Mouse (Mus musculus): ENCODE measurements around the gene Hspd1. TPM values are rescaled to one million over a fixed set of nuclear protein-coding genes. Genes with fewer than 3 reads are reported as not detected.
"Not testable (repeated sequence)": the region's sequence is repeated elsewhere in the genome, so short reads cannot be mapped to it uniquely, and the experiment has no call there.

Gene Hspd1
- polyA plus RNA-seq, 1 experiment from 2014 or later = 475 TPM

DNA sequence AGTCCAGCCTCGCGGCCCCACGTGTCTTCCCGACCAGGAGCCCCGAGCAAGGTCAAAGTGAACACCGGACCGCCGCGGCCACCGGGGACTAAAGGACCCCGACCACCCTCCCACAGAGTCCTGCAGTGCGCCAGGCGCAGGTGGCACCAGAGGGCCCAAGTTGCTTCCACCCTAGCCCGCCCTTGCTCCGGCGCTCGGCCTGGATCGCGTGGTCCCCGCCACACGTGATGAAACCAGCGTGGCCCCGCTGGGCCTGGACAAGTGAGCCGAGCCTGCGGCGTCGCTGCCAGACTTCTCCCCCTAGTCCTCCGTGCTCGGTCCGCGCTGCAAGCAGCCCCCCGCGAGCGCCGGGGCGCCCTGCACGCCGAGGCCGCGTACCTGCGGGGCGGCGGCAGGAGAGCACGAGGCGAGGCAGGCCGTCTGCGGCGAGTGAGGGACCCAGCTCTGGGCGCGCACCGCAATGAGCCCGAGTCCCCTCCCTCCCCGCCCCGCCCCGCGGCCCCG, 590 bp downstream of the Hspd1 start:
- in situ Hi-C loops (cut with MboI; ENCODE audit: low pct_unique_long_range_greater_than_20kb) = loop anchor here (25.0 kb wide), 1 partner anchor 300 kb away; no protein-coding TSS in a partner anchor
- POLR2A ChIA-PET = interaction anchor here (0.7 kb wide), 1 partner anchor 44 kb away, joined by 3 read pairs; the partner anchor contains the start of gene Mob4
- TF ChIP-seq CTCF (IDR thresholded peaks at IDR 0.05) = no peak
- H3K27me3 ChIP-seq = no peaks in the 10 kb centered on the region
- DNase-seq (ENCODE audit: low read depth, low spot score) (no peak), ATAC-seq (peak; percentile 55)
- CTCF ChIA-PET = no interaction called here

DNA sequence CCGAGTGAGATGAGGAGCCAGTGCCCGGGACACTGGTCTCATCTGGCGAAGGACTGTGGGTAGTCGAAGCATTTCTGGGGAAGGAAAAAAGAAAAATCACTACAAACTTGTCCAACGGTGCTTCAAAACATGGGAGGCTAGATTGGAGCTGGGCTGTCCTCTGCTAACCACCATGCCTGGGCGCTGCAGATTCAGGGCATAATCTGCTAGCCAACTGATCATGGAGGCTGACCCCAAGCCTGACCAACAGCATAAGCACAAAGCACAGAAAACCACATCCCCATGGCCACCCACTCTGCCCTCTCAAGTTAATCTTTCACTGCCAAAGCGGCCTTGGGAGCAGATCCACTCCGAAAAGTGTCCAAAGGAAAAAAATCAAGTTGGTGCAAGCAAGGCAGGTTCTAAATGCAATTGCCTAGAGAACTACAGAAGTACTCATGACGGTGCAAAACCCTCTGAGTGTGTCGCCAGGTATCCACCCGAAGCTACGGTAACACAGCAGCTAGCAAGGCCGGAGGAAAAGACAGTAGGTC, 1.1 kb downstream of the Hspd1 start:
- TF ChIP-seq CTCF (IDR thresholded peaks at IDR 0.05) = no peak
- in situ Hi-C loops (cut with MboI; ENCODE audit: low pct_unique_long_range_greater_than_20kb) = loop anchor here (25.0 kb wide), 1 partner anchor 300 kb away; no protein-coding TSS in a partner anchor
- ATAC-seq (peak; percentile 9), DNase-seq (ENCODE audit: low read depth, low spot score) (no peak)
- ChIA-PET POLR2A (no interaction called here), CTCF (no interaction called here)
- no peaks in the 10 kb centered on the region for H3K27me3 ChIP-seq

DNA sequence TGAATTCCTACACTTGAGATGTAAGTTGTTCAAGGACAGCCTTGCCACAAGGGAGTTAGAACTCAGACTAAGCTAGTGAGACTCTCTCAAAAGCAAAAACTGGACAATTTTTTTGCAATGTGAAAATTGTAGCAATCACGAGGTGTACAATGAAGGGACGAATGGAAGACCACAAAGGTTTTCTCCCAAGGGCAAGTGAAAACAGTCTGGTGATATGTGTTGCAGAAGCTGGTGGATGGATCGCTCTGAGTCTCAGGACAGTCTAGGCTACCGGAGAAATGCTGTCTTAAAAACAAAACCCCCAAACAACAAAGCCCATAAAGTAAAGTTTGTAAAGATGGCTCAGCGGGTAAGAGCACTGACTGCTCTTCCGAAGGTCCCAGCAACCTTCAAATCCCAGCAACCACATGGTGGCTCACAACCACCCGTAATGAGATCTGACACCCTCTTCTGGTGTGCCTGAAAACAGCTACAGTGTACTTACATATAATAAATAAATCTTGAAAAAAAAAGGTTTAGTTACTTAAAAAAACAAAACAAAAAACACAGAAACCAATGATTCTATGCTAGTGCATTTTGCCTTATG, 2.2 kb downstream of the Hspd1 start:
- POLR2A ChIA-PET = interaction anchor here (0.7 to 1.3 kb wide), 3 partner anchors 9 to 45 kb away, joined by 4 to 5 read pairs (median 4); partner anchors contain the start of gene Mob4
- DNase-seq (ENCODE audit: low read depth, low spot score) = no peak
- no peak for TF ChIP-seq CTCF (IDR thresholded peaks at IDR 0.05)
- CTCF ChIA-PET = interaction anchor here (0.8 to 1.6 kb wide), 4 partner anchors 9 to 296 kb away, joined by 3 to 5 read pairs (median 3); no protein-coding TSS in a partner anchor
- H3K27me3 ChIP-seq = no peaks in the 10 kb centered on the region
- in situ Hi-C loops (cut with MboI; ENCODE audit: low pct_unique_long_range_greater_than_20kb) = loop anchor here (25.0 kb wide), 1 partner anchor 301 kb away; no protein-coding TSS in a partner anchor
- no peak for ATAC-seq

GRCm38 (mm10) chr1:55082106-55082505, 5.9 kb downstream of the Hspd1 start:
- POLR2A ChIA-PET = no interaction called here
- no peak for TF ChIP-seq CTCF (IDR thresholded peaks at IDR 0.05)
- CTCF ChIA-PET = interaction anchor here (0.9 to 1.2 kb wide), 2 partner anchors 11 to 12 kb away, joined by 3 to 4 read pairs; no protein-coding TSS in a partner anchor
- ATAC-seq (no peak), DNase-seq (ENCODE audit: low read depth, low spot score) (no peak)
- in situ Hi-C loops (cut with MboI; ENCODE audit: low pct_unique_long_range_greater_than_20kb) = loop anchor here (25.0 kb wide), 1 partner anchor 305 kb away; no protein-coding TSS in a partner anchor
- no peaks in the 10 kb centered on the region for H3K27me3 ChIP-seq

DNA sequence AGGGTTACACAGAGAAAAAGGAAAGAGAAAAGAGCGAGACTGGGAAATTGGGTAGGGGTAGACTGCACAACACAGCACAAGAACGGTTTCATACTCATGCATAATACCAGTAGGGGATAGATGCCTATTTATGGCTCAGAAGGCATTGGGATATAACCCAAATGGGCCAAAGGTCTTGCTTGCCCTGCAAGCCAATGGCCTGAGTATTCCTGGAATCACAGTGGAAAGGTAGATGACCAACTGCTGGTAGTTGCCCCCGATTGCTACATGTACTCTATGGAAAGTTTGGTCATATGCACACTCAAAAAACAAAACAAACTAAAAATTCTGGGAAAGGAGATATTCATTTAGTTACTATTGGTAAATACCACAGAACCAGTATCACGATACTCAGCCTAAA, 8.4 kb downstream of the Hspd1 start:
- ATAC-seq = no peak
- POLR2A ChIA-PET = no interaction called here
- CTCF ChIA-PET = interaction anchor here (0.6 to 0.8 kb wide), 2 partner anchors 9 to 160 kb away, joined by 3 read pairs; no protein-coding TSS in a partner anchor
- no peaks in the 10 kb centered on the region for H3K27me3 ChIP-seq
- DNase-seq (ENCODE audit: low read depth, low spot score) = no peak
- no peak for TF ChIP-seq CTCF (IDR thresholded peaks at IDR 0.05)
- in situ Hi-C loops (cut with MboI; ENCODE audit: low pct_unique_long_range_greater_than_20kb) = loop anchor here (25.0 kb wide), 1 partner anchor 308 kb away; no protein-coding TSS in a partner anchor

GRCm38 (mm10) chr1:55076849-55077516, 11.1 kb downstream of the Hspd1 start:
- no peak for TF ChIP-seq CTCF (IDR thresholded peaks at IDR 0.05)
- no peaks in the 10 kb centered on the region for H3K27me3 ChIP-seq
- ChIA-PET CTCF (interaction anchor here (1.2 to 1.6 kb wide), 2 partner anchors 9 kb away, joined by 5 to 6 read pairs; no protein-coding TSS in a partner anchor), POLR2A (interaction anchor here (0.7 to 1.4 kb wide), 3 partner anchors 9 to 249 kb away, joined by 3 to 6 read pairs (median 5); no protein-coding TSS in a partner anchor)
- ATAC-seq (no peak), DNase-seq (ENCODE audit: low read depth, low spot score) (no peak)
- in situ Hi-C loops (cut with MboI; ENCODE audit: low pct_unique_long_range_greater_than_20kb) = loop anchor here (25.0 kb wide), 1 partner anchor 310 kb away; no protein-coding TSS in a partner anchor

- ATAC-seq (peak; percentile 29), DNase-seq (ENCODE audit: low read depth, low spot score) (peak; percentile 50)
- POLR2A ChIA-PET = interaction anchor here (0.6 to 1.4 kb wide), 4 partner anchors 9 to 248 kb away, joined by 3 to 6 read pairs (median 4); no protein-coding TSS in a partner anchor
- in situ Hi-C loops (cut with MboI; ENCODE audit: low pct_unique_long_range_greater_than_20kb) = loop anchor here (25.0 kb wide), 1 partner anchor 311 kb away; no protein-coding TSS in a partner anchor
- no peak for TF ChIP-seq CTCF (IDR thresholded peaks at IDR 0.05)
- H3K27me3 ChIP-seq = no peaks in the 10 kb centered on the region
- CTCF ChIA-PET = interaction anchor here (1.2 to 1.6 kb wide), 2 partner anchors 8 to 9 kb away, joined by 5 to 6 read pairs; no protein-coding TSS in a partner anchor
Observed at GRCm38 (mm10) chr1:55076395-55076743, 11.7 kb downstream of the Hspd1 start.

DNA sequence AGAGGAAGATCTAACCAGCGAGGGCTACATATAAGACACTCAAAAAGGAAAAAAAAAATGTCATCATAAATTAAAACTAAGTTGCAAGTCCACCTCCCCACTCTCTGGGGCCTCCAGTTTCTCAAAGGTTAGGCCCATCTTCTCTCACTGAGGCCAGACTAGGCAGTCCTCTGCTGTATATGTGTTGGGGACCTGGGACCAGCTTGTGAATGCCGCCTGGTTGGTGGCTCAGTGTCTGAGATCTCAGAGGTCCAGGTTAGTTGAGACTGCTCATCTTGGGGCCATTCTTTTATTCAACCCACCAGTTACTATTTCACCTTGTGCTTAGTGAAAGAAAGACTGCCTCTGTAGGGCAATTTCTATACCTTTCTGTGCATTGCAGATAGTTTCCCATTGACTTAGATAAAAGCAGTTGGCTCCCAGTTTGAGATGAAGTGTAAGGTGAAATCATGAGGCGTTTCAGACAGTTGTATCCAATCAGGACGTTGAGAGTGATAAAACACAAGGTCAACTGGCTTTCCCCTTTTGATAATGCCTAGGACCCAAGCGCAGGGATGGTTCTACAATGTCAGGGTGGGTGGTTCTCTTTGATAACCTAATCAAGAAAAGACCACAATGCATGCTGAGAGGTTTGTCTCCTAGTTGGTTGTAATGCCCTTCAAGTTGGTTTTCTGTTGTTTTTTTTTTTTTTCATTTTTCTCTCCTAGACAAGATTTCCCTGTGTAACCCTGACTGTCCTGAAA, 12.2 kb downstream of the Hspd1 start:
- no peak for TF ChIP-seq CTCF (IDR thresholded peaks at IDR 0.05)
- no peaks in the 10 kb centered on the region for H3K27me3 ChIP-seq
- DNase-seq (ENCODE audit: low read depth, low spot score) = no peak
- CTCF ChIA-PET = interaction anchor here (1.2 to 1.6 kb wide), 2 partner anchors 8 to 10 kb away, joined by 5 to 6 read pairs; no protein-coding TSS in a partner anchor
- POLR2A ChIA-PET = interaction anchor here (0.6 to 0.9 kb wide), 2 partner anchors 10 to 29 kb away, joined by 4 to 6 read pairs; no protein-coding TSS in a partner anchor
- ATAC-seq = no peak
- in situ Hi-C loops (cut with MboI; ENCODE audit: low pct_unique_long_range_greater_than_20kb) = loop anchor here (25.0 kb wide), 1 partner anchor 311 kb away; no protein-coding TSS in a partner anchor

- DNase-seq (ENCODE audit: low read depth, low spot score) = no peak
- POLR2A ChIA-PET = no interaction called here
- CTCF ChIA-PET = interaction anchor here (0.7 kb wide), 1 partner anchor 173 kb away, joined by 3 read pairs; no protein-coding TSS in a partner anchor
- peak; percentile 50 for ATAC-seq
- no peaks in the 10 kb centered on the region for H3K27me3 ChIP-seq
- TF ChIP-seq CTCF (IDR thresholded peaks at IDR 0.05) = no peak
- in situ Hi-C loops (cut with MboI; ENCODE audit: low pct_unique_long_range_greater_than_20kb) = loop anchor here (25.0 kb wide), 1 partner anchor 313 kb away; no protein-coding TSS in a partner anchor
Observed at GRCm38 (mm10) chr1:55074757-55075156, 13.3 kb downstream of the Hspd1 start.

- H3K27me3 ChIP-seq; ATAC-seq; in situ Hi-C loops (cut with MboI; ENCODE audit: low pct_unique_long_range_greater_than_20kb); POLR2A ChIA-PET; CTCF ChIA-PET; DNase-seq (ENCODE audit: low read depth, low spot score): not testable (repeated sequence)
Observed at GRCm38 (mm10) chr1:55072328-55072727, 15.7 kb downstream of the Hspd1 start.
